Mouse (Mus musculus) skeletal muscle tissue, adult 2 months (tissue): ENCODE results near the gene Rusc2.

Experiments used
- DNase-seq: peaks from one replicate; pipeline ENCODE4 v3.0.0-alpha.2; 2012; ENCODE audit warnings: low read depth, low spot score

Gene Rusc2

GRCm38 (mm10) chr4:43442044-43442443, 60.3 kb downstream of the Rusc2 start:
- peak; percentile 99 for DNase-seq

- DNase-seq: peak; percentile 57
Measured at GRCm38 (mm10) chr4:43442456-43443361, 60.9 kb downstream of the Rusc2 start.

DNA sequence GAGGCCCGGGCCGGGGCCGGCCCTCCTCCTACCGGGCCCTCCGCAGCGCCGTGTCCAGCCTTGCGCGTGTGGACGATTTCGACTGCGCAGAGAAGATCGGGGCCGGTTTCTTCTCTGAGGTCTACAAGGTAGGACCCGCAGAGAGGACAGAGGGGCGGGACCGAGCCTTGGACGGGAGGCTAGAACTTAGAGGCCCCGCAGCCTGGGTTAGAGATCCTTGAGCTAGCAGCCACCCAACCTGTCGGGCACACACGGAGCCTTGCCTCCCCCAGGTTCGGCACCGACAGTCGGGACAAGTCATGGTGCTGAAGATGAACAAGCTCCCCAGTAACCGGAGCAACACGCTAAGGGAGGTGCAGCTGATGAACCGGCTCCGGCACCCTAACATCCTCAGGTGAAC, 61.7 kb downstream of the Rusc2 start:
- no peak for DNase-seq

DNA sequence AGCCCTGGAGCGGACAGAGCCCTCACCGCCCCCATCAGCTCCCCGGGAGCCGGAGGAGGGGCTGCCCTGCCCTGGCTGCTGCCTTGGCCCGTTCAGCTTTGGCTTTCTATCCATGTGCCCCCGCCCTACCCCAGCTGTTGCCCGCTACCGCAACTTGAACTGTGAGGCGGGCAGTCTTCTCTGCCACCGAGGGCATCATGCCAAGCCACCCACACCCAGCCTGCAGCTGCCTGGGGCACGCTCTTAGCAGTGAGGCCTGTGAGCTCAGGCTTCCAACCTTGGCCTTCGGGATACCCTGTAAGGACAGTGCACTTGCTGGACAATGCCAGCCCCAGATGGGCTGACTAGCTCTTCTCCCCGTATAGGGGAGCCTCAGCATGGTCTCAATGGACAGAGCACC, 65.5 kb downstream of the Rusc2 start:
- peak; percentile 66 for DNase-seq

DNA sequence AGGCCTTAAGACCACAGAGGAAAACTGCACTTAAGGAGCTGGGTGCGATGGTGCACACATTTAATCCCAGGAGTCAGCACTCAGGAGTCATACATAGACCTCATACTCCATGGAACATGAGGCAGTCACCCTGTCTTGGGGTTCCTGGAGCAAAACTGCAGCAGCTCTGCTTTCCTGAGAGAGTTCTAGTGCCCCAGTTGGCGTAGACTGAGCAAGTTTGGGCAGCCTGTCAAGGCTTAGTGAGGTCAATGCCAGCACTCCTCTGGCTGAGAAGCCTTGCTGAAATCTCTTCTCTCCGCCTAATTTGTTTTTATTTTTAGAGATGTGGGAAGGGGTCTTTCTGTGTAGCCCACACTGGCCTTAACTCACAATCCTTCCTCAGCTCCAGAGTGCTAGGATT, 66.8 kb downstream of the Rusc2 start:
- DNase-seq: no peak

- no peak for DNase-seq
Measured at GRCm38 (mm10) chr4:43452315-43452714, 70.5 kb downstream of the Rusc2 start.

DNA sequence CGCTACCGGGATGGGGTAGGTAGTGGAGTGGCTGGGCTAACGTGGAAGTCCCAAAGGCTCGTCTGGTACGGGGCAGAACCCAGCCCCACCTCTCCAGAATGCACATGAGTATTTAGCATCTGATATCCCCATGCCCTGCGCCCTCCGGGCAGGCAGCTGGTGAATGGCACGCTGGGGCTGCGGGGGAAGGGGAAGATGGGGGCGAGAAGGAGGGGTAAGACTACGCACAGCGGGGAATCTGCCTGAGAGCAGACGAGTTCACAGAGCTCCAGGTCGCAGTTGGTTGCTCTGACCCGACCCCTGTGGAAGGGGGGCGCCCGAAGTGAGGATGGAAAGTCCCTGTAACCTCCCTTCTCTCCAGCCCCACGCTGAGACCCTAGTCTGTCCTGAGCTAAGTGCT, 71.6 kb downstream of the Rusc2 start:
- DNase-seq: no peak

DNA sequence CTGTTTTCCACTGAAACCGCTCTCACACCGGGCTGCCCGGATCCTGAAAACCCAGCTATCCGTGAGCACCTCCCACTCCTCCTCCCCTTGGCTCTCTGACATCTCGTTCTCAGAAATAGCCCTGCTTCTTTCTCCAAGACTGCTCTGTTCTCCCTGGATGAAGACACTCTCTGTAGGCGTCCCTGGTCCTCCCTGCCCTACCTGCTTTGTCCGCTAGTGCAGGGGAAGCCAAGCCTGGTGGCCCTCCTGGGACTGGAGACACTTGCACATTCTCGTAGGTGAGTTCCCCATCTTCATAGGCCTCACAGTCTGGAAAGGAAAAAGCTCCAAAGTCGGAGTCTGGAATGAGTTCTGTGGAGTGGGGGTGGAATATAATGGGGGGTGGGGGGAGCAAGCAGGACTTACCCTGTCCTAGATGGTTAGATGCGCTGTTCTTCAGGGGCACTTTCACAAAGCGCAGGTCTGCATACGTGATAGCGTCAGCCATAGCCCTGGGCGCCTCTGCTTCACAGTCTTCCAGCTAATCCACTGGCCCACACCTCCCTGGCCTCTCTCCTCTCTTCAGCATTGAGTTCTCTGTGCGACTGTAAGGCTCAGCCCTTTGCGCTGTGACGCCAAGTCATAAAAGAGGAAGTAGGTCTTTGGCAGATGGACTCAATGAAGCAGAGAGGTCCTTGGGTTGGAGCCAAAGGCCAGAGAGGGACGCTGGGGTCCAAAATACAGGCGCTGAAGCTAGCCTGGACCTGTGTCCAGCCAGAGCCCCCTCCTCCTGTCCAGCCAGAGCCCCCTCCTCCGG, 72.5 kb downstream of the Rusc2 start, which contains the start of gene Cd72:
Gene Cd72 (minus strand): TSS at position 588 of the 796 bp plus-strand sequence.
- peak; percentile 36 for DNase-seq

- DNase-seq: no peak
Measured at GRCm38 (mm10) chr4:43456470-43456869, 74.7 kb downstream of the Rusc2 start.

DNA sequence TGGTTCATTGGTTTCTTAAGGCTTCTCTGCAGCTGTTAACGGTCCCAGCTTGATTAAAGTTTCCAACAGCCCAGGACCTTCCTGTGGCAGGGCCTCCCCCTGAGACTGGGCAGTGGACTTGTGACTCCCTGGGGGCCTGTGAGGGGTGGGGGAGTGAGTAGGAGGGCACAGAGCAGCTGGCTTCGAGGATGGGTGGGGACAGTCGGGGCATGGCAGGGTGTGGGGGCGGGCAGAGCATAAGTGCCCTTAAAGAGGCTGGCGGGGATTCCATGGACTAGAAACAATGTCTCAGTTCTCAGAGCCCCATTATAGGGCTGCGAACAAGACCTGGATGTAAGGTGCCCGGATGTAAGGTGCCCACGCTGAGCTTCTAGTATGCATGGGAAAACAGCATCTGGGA, 75.3 kb downstream of the Rusc2 start:
- no peak for DNase-seq

DNA sequence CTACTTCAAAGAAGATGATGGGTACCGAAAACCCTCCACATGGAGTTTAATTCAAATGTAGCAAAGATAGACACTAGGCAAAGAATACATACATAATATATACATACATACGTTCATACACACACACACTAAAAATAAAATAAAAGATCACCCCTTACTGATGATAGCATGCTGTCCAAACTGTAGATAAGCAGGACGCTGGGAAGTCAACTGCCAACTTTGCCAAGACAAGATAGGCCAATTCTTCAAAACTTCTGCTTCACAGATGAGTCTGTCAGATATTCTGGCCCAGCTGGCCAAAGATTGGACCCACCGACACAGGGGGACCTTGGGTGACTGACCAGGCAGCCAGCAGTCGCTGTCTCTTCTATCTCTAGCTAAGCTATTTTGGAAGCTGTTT, 81.3 kb downstream of the Rusc2 start:
- no peak for DNase-seq

- DNase-seq: no peak
Measured at GRCm38 (mm10) chr4:43465935-43466334, 84.2 kb downstream of the Rusc2 start.

DNA sequence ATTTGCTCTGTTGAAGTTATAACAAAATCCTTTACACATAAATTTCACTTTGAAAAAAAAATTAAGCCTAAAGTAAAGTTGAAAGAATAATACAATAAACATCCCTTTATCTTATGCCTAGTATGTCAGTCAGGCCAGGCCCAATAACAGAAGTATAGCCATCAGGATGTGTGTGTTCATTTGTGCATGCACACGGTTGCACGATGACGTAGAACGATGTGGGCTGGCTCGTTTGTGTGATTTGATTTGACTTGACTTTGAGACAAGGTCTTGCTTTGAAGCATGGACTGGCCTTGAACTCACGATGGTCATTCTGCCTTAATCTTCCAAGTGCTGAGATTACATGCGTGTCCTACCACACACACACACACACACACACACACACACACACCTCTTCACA, 85.1 kb downstream of the Rusc2 start:
- DNase-seq: no peak

GRCm38 (mm10) chr4:43470301-43470700, 88.5 kb downstream of the Rusc2 start:
- no peak for DNase-seq

GRCm38 (mm10) chr4:43473636-43474035, 91.9 kb downstream of the Rusc2 start:
- DNase-seq: no peak

DNA sequence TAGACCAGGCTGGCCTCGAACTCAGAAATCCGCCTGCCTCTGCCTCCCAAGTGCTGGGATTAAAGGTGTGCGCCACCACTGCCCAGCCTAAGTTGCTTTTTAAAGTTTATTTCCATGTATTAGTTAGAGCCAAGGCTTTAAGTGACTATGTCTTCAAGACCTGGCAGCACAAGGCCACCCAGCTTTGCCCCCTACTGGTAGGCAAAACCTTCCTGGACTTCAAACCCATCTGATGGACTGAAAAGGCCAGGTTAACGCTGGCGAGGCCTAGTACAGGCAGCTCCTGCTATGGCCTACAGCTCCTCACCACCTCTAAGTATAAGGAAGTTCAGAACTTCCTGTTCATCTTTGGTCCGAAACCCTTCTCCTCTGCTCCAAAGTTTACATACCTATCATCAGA, 94.8 kb downstream of the Rusc2 start:
- no peak for DNase-seq
